Mouse (Mus musculus): Measurements from ENCODE around the gene Nat8f2.
"Not testable (repeated sequence)": the region's sequence is repeated elsewhere in the genome, so short reads cannot be mapped to it uniquely, and the experiment has no call there.

Gene Nat8f2

DNA sequence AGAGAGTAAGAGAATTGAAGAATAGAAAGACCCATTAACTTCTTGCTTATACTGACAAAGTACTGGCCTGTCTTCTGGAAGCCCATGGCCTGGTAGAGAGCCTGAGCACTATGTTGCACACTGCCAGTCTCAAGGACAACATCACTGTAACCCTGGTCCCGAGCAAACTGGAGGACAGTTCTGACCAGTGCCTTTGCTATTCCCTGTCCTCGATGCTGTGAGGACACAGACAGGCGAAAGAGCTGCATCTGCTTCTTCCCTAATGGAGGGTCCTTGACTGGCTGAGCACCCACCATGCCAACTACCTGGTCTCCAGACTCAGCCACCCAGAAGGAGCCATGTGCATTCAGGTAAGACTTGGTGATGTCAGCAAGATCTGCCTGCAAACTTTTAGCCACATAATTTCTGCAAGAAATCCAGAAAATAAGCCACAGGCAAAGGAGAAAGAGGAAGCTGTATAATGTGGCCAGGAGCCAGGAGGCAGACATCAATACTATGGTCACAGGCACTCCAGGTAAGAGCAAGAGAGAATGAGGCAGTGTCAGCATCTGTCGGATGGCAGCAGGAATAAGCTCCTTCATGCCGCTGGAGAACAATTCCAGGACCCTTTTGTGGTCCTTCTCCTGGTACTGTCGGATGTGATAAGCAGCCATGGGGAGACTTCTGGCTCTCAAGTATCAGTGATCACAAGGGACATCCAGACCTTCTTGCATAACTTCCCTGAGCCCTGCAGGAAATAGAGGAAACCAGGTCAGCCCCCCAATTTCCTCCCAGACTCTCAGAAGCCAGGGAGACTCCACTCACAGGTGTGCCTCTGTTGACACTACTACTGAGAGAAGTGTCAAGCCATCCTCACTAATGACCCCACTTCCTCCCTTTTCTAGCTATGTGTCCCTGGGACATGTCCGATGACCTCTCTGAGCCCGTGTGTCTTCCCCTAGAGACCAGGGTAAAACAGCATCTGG is 950 bp downstream of the Nat8f2 start:
- POLR2A ChIA-PET = no interaction called here
- CTCF ChIA-PET = no interaction called here

DNA sequence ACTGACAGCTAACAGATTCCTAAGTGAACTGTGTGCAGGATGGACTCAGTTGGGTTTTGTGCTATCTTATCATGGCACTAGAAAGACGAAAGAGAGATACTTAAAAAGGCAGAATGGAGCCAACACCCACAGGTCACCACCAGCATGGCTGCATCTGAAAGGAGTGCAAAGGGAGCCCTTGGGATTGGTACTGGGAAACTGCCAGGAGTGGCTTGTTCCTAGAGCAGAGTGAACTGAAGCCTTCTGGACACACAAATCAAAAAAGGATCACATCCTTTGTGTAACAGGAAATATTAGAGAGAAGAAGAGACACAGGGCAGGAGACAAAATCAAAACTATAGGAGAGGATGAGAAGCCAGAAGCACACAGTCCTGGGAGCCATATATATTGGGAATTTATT is 2.0 kb downstream of the Nat8f2 start:
- CTCF ChIA-PET, POLR2A ChIA-PET: not testable (repeated sequence)

DNA sequence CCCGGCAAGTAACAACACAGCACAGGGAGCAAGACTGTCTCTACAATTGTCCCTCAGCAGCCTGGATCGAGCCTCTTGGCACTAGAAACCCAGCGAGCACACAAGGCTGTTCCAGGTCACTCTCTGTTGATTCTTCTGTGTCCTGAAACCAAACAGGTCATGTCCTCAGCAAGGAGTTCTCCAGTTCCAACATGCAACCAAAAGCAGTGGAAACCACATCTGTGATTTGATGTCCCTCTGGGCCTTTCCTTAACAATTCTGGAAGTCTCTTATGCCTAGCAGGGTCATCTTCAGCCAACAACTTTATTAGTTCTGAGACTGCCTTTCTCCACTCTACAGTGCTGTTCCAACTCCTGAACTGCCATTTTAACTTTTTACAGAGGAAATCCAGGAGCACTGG is 2.8 kb downstream of the Nat8f2 start:
- CTCF ChIA-PET = not testable (repeated sequence)

DNA sequence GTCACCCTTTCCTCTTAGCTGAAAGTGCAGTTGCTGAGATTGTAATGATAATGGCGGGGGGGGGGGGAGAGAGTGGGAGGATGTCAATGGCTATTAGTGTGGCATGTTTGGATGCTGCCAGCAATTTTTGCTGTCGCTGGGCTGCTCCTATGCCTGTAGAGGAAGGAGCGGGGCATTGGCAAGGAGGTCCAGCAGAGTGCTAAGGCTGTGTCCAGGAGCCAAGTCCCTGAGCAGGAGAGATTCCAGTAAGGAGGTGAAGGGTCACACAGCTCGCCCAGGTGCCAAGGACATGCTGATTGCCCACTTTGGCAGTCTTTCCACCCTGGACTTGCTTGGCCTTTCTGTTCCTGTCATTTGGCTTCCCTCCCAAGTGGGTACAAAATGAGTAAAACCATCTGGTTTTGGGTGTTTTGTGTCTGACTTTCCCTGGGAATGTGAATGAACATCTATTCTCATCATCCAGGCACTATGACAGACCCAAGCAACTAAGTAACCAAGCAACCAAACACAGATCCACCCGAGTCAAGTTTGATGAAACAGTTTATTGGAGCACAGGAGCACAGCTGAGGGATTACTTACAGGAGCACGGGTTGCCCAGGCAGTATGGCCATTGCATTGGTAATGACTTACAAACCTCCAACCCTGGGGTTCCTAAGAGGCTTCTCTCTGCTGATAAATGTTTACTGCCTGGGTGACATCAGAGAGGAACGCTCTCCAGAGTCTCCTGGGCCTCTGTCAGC is 3.9 kb downstream of the Nat8f2 start:
- ChIA-PET POLR2A (interaction anchor here in 2 of 4 experiments (0.6 to 1.0 kb wide), 4 partner anchors 17 to 1582 kb away, joined by 3 to 5 read pairs (median 4); partner anchors contain the start of gene Nat8f1 (in 1 of the 2)), CTCF (interaction anchor here in 1 of 4 experiments (0.6 kb wide), 1 partner anchor 469 kb away, joined by 6 read pairs; no protein-coding TSS in a partner anchor)

More for the DNA sequence above, 2.8 kb downstream of the Nat8f2 start:
- POLR2A ChIA-PET = not testable (repeated sequence)

DNA sequence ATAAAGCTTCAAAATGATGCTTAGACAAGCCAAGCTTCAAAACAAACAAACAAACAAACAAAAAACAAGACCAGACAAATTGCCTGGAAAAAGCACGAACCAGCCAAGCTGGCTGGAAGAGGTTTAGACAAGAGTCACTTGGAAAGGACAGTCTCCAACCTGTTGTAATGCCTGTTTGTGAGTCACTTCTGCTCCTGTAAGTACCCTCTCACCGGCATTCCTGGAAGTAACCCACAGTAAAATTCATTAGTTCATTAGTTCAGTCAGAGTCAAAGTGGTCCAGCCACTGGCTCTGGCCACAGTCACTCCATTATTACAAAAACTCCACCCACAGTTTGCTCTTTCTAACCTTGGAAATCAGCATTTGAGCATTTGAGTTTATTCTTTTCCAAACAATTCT is 5.1 kb downstream of the Nat8f2 start:
- ChIA-PET CTCF (interaction anchor here in 1 of 4 experiments (0.6 kb wide), 1 partner anchor 422 kb away, joined by 5 read pairs; no protein-coding TSS in a partner anchor), POLR2A (interaction anchor here in 1 of 4 experiments (1.0 kb wide), 1 partner anchor 16 kb away, joined by 3 read pairs; no protein-coding TSS in a partner anchor)

DNA sequence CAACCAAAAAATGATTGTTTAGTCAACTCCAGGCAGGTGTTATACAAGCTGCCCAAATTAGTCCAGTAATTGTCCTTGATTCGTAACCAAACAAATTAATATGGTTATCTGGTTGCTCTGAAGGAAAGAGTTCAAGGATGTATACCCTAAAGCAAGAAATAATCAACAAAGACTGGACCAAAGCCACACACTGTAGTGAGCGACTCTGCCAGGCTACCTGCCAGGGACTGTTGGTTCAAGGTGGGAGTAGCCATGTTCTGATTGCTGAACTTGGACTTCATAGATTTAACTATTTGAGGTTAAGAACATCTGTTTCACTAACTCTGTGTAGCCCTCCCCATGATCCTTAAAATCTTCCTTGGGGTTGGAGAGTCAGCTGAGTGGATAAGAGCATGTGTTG is 5.8 kb downstream of the Nat8f2 start:
- ChIA-PET POLR2A (no interaction called here), CTCF (no interaction called here)

DNA sequence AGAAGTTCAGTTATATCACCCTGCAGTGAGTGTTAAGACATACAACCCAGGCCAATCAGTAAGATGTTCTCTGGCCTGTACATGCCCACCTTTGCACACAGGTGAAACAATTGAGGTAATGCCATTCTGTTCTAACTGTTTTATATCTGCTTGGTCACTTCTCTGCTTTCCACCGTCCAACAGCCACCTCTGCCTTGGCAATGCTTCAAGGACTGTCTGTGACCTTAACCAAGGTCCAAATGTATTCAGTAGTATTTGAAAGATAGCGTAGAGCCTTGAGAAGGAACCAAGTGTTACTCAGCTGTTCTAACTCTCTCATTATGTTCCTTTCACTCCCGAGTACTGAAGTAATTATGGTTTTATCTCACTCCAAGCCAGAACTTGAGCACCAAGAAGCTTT is 6.4 kb downstream of the Nat8f2 start:
- ChIA-PET CTCF (interaction anchor here in 1 of 4 experiments (0.7 kb wide), 1 partner anchor 206 kb away, joined by 3 read pairs; no protein-coding TSS in a partner anchor), POLR2A (no interaction called here)

DNA sequence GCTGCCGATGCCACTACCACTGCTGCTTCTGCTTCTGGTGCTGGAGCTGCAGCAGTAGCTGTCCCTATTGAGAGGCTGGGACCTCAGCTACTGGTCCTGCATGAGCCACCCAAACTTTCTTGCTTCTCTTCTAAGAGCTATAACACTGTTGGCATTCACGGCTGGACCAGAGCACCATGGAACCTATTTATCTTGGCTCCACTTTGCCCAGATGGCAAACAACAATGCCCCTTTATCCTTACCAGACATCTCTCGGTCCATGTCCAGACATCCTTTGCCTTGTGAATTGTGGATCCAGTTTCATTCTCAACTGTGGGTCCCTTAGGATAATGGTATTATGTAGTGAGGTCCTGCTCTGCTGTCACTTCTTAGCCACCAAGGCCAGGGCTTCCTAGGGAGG is 7.7 kb downstream of the Nat8f2 start:
- POLR2A ChIA-PET = interaction anchor here in 1 of 4 experiments (0.9 to 1.0 kb wide), 2 partner anchors 11 to 12 kb away, joined by 3 read pairs; no protein-coding TSS in a partner anchor
- CTCF ChIA-PET = interaction anchor here in 1 of 4 experiments (0.6 kb wide), 1 partner anchor 1025 kb away, joined by 3 read pairs; no protein-coding TSS in a partner anchor

DNA sequence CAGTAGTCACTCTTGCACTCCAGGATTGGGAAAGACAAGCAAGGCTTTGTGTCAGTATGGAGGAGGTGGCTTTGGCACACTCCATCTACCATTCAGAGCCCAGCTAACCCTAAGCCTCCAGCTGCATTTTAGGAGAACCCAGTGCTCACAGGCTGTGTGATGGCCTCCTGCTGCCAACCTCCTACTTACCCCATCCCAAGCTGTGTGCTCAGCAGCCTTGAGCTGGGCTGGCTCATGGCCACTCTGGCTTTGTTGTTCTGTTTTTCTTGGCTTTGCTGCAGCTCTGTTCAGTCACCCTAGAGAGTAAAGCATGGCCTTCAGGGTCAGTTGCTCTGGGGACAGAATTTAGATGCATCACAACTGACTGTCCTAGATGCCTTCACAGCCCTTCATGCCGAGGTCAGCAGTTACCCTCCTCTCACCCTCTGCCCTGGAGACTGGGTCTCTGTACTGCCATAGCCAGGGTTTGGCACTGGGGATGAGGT is 12.7 kb downstream of the Nat8f2 start:
- ChIA-PET POLR2A (no interaction called here), CTCF (interaction anchor here in 1 of 4 experiments (0.7 kb wide), 1 partner anchor 34 kb away, joined by 3 read pairs; no protein-coding TSS in a partner anchor)

DNA sequence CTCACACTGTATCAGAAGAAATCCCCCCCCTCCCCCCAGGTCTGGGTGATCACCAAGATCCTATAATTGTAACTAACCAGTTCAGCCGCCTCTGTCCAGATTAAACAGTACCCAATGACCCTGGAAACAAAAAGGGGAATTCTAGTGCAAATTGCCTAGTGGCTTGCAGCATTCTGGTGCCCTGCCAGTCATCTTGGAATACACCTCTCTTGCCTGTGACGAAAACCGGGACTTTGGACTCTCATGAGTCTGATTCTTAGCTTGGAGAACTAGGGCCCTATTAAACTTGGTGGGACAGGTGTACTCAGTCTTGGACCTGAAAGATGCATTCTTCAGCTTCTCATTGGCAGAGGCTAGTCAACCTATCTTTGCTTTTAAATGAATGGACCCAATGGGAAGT is 15.5 kb downstream of the Nat8f2 start:
- ChIA-PET CTCF (interaction anchor here in 2 of 4 experiments (0.5 to 0.7 kb wide), 2 partner anchors 207 to 502 kb away, joined by 3 read pairs; no protein-coding TSS in a partner anchor), POLR2A (no interaction called here)

DNA sequence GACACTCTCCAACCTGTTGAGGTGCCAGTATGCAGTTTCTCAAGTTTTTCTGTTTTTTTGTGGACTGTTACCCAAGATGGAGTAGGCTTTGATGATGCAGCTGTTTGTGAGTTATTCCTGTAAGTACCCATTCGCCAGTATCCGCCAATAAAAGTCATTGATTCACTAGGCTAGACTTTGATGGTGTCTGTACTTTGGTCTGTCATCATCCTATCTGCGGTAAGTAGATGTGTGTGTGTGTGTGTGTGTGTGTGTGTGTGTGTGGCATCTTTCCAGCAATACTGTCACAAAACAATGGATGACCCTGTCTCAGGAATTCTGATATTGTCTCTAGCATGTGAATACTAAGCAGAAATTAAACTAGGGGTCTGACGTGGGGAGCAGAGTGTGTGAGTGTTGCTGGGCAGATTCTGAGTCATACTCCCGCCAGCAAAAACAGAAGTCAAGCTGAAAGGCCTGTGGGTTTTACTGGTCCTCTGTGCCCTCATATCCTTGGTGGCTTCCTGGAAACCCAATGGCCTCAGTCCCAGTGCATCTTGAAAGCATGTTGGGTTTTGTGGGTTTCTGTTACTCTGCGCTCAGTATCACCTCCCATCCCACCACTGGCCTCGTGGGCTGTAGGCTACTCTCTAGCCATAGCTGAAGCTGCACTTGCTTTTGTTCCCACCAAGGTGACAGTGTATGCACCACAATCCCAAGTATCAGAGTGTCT is 17.7 kb downstream of the Nat8f2 start:
- ChIA-PET POLR2A (interaction anchor here in 1 of 4 experiments (0.6 to 1.7 kb wide), 2 partner anchors 51 to 64 kb away, joined by 4 read pairs; partner anchors contain the start of gene Nat8f1), CTCF (interaction anchor here in 1 of 4 experiments (2.3 kb wide), 1 partner anchor 53 kb away, joined by 5 read pairs; the partner anchor contains the start of gene Nat8f4)

DNA sequence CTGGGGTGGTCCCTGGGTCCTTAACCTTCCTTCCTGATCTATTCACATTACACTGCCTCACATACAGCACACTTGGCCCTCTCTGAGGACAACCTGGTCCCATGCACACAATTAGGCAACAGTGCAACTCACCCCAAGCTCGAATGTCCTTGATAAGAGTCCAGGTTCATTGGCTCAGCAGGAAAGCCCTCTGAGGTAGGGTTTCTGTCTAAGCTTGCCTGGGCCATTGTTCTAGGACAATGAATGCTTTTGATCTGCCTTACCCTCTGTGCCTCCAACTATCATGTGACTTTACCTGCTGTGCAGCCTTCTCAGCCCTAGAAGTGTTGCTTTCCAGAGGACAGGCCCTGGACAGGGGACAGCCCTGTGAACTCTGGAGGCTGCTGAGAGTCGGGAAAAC is 19.7 kb downstream of the Nat8f2 start:
- CTCF ChIA-PET = interaction anchor here in 2 of 4 experiments (0.8 to 2.3 kb wide), 4 partner anchors 10 to 66 kb away, joined by 3 to 5 read pairs (median 4); partner anchors contain the start of genes Nat8f1 (in 1 of the 2) and Nat8f4 (in 1 of the 2)
- POLR2A ChIA-PET = interaction anchor here in 3 of 4 experiments (0.8 to 3.7 kb wide), 9 partner anchors 12 to 474 kb away, joined by 3 to 12 read pairs (median 3); partner anchors contain the start of genes Nat8f1 (in 3 of the 3) and Dusp11 (in 1 of the 3)

DNA sequence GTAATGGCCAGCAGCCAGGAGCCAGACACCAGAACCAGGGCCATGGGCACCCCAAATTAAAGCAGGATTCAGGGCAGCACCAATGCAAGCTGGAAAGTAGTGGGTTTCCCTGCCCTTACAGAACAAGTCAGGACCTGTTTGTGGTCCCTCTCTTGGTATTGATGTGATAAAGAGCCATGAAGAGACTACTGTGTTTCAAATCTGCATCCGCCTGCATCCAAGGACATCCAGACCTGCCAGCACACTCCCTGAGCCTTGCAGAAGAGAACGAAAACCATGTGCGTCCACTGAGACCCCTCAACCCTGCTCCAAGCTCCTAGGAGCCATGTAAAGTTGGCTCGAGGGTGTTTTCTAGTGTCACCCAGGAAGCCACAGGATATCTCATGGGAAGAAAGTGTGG is 20.8 kb downstream of the Nat8f2 start:
- ChIA-PET CTCF (interaction anchor here in 1 of 4 experiments (0.6 to 1.4 kb wide), 2 partner anchors 9 to 11 kb away, joined by 5 read pairs; no protein-coding TSS in a partner anchor), POLR2A (interaction anchor here (0.5 to 3.7 kb wide), 15 partner anchors 13 to 538 kb away, joined by 3 to 12 read pairs (median 3); partner anchors contain the start of genes Dusp11 (in 2 of the 4), Nat8f1 (in 2 of the 4), Cct7 (in 1 of the 4) and Pradc1 (in 1 of the 4))

DNA sequence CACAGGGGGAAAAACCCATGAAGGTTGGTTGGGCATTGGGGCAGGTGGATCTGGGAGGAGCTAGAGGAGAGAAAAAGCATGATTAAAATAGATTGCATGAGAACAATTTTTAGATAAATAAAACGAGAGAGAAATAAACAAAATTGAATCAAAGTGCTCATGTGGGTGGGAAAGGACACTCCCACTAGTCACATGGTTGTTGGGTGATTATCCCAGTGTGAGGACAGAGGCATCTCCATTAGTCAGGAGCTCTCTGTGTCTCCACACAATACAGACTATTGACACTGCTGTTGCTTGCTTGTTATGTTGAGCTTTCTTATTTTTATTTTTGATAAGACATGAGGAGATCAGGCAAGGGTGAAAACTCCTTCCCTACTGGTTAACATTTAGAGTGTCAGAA is 22.0 kb downstream of the Nat8f2 start:
- POLR2A ChIA-PET = interaction anchor here in 3 of 4 experiments (0.6 to 3.7 kb wide), 6 partner anchors 13 to 330 kb away, joined by 3 to 12 read pairs (median 4); partner anchors contain the start of gene Dusp11 (in 1 of the 3)
- CTCF ChIA-PET = interaction anchor here in 2 of 4 experiments (0.5 to 0.6 kb wide), 3 partner anchors 10 to 468 kb away, joined by 3 to 7 read pairs (median 3); no protein-coding TSS in a partner anchor

DNA sequence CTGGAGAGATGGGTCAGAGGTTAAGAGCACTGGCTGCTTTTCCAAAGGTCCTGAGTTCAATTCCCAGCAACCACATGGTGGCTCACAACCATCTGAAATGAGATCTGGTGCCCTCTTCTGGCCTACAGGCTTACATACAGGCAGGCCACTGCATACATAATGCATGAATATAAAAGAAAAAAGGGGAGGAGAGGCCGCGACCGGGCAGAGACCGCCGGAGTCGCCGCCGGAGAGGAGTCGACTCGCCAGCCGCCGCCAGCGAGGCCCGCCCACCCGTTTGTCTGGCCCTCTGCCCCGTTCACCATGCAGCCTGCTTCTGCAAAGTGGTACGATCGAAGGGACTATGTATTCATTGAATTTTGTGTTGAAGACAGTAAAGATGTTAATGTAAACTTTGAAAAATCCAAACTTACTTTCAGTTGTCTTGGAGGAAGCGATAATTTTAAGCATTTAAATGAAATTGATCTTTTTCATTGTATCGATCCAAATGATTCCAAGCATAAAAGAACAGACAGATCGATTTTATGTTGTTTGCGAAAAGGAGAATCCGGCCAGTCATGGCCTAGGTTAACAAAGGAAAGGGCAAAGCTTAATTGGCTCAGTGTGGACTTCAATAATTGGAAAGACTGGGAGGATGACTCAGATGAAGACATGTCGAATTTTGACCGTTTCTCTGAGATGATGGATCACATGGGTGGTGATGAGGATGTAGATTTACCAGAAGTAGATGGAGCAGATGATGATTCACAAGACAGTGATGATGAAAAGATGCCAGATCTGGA is 25.1 kb downstream of the Nat8f2 start:
- CTCF ChIA-PET, POLR2A ChIA-PET: not testable (repeated sequence)

DNA sequence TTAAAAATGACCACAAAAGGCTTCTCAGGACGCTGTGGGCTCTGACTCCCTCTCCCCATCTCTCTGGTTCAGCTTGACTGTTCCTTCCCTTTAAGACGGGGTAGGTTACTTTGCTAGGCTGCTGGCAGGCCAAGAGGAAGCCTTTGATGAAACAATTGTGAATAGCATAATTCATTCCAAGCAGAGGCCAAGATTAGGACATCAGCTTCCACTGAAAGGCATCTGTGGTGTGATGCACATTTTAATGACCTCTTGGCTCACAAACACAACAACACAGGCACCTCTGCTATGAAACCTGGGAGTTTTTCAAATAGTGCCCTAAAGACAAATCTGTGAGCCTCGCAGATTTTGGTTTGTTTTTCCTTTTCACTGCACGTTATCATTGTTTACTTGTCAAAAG is 29.0 kb downstream of the Nat8f2 start:
- CTCF ChIA-PET = interaction anchor here in 1 of 4 experiments (1.6 kb wide), 1 partner anchor 9 kb away, joined by 5 read pairs; no protein-coding TSS in a partner anchor
- POLR2A ChIA-PET = interaction anchor here in 1 of 4 experiments (0.6 kb wide), 1 partner anchor 204 kb away, joined by 8 read pairs; no protein-coding TSS in a partner anchor

DNA sequence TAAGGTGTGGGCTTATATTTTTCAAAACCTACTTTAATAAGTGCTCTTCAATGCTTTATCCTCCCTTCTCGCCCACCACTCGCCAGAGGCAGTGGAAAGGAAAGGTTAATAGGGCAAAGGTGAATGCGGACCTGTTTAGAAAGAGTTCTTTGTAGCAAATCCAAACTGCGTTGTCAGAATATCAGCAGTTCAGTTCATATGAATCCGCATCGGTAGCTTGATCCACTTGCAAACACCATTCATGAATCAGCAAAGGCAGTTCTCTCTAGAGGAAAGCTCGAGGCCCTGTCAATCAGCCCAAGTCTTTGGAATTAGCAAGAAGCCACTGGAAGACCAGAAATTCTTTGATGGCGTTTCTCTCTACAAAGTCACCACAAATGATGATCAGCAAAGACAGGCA is 30.3 kb downstream of the Nat8f2 start:
- CTCF ChIA-PET = interaction anchor here in 1 of 4 experiments (1.6 kb wide), 1 partner anchor 10 kb away, joined by 5 read pairs; no protein-coding TSS in a partner anchor
- POLR2A ChIA-PET = no interaction called here
